Mouse (Mus musculus): ENCODE results near the gene Fads2.

The Fads2 gene

DNA sequence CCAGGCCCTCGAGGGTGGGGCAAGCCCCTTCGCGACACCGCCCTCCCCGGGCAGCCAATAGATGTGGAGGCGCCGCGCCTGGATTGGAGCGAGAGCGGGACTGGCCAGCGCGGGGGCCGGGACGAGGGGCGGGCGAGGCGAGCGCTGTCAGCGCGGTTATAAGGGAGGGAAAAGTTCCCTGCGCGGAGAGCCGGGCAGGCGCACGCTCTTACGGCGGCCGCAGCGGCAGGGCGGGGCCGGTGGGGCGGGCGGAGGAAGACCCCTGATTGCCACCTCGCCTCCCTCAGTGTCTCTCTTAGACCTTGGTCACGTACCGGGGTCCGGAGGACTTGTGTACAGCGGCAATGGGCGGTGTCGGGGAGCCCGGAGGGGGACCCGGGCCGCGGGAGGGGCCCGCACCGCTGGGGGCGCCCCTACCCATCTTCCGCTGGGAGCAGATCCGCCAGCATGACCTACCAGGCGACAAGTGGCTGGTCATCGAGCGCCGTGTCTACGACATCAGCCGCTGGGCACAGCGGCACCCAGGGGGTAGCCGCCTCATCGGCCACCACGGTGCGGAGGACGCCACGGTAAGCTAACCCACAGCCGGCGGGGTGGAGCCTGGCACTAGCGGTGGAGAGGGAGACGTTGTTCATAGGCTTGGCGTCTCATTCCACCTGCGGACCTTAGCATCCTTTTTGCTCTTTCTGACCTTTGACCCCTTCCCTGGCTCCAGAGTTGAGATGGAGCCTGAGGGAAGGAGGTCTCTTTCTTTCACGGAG lies 60.0 kb downstream of the Fads2 start, which contains the start of gene Fads3:
Fads3 (plus strand) TSS at position 182 of the 761 bp plus-strand sequence.
- DNase-seq (ENCODE audit: extremely low spot score), result peak; percentile 69

DNA sequence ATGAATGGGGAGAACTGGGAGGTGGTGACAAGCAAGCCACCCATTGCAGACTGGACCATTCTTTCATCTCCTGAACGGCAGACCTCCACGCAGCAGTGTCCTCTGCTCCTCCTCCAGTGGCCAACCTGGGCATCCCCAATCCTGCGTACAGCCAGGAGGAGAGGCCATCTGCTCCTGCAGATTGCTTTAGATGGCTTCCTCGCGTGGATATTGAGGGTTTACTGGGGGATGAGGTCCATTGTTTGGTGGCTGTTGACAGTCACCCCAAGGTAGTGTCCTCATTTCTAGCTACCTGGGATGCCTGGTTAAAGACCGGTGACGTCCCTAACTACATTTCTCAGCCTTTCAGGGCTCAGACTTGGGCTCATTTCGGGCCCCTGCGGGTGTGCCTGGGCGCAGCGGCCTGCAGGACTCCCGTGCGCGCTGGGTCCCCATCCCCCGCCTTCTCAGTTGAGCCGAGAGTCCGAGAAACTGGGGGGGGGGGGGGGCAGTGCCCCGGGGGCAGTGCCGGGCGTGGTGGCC lies 60.6 kb downstream of the Fads2 start:
- DNase-seq (ENCODE audit: extremely low spot score), result peak; percentile 82

DNA sequence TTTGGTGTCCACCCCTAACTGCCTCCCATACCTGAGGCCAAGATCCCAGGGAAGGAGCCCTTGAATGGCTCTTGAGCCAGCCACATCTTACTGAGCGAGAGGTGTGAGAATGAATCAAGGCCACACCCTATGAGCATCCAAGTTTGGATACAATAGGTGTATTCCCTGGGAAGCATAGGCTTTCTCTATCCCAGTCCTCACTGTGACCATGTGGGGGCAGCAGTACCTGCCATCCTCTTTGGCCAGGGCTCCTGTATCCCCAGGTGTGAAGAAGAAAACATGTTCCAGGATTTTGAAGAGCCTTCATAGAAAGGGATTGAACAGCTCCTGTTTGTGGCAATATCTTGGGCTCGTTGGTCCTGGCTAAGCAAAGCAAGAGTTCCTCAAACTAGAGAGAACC lies 61.9 kb downstream of the Fads2 start:
- DNase-seq (ENCODE audit: extremely low spot score), result no peak

DNA sequence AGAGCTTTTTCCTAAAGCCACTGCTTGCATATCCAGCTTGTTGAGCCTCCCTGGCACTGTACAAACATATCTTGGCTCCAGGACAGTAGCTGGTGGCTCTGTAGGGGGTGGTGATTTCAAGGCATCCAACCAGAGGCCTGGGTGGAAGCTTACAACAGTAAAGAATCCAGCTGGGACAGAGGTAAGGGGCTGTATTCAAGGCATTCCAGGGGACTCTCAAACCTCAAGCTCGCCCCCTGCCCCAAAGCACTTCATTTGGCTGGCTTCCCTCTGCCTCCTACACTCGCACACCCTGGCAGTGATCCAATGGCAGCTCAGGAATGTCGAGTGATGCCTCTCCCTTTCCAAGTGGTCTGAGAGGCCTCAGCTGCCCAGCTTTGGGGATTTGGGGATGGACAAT lies 62.6 kb downstream of the Fads2 start:
- DNase-seq (ENCODE audit: extremely low spot score), result no peak

DNA sequence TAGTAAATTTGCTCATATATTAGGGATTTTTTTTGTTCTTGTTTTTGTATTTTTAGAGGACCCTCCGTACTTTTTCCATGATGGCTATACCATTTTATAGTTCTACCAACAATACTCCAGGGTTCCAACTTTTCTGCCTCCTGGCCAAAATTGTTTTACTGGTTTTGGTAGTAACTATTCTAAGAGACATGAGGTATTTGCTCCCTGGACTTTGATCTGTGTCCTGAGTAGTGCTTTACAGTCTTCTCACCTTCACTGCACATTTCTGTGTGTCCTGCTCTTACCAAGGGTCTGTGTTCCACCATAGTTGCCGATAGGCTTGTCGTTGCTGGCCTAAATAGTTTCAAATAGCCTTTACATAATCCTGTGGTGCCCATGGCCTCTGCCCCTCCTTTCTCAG lies 63.2 kb downstream of the Fads2 start:
- no peak for DNase-seq (ENCODE audit: extremely low spot score)

DNA sequence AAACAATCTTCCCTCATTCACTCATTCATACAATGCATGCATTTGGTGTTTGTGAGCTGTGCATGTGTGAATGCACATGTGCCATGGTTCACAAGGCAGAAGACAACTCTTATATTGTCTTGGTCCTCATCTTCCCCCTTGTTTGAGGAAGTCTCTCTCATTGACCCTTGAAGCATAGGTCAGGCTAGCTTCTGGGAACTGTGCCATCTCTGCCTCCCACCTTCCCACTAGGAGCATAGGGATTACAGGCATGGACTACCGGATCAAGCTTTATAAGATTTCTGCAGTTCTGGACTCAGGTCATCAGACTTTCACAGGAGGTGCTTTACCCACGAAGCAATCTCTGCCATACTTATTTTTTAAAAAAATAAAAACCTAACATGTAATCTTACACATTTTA lies 64.0 kb downstream of the Fads2 start:
- no peak for DNase-seq (ENCODE audit: extremely low spot score)

DNA sequence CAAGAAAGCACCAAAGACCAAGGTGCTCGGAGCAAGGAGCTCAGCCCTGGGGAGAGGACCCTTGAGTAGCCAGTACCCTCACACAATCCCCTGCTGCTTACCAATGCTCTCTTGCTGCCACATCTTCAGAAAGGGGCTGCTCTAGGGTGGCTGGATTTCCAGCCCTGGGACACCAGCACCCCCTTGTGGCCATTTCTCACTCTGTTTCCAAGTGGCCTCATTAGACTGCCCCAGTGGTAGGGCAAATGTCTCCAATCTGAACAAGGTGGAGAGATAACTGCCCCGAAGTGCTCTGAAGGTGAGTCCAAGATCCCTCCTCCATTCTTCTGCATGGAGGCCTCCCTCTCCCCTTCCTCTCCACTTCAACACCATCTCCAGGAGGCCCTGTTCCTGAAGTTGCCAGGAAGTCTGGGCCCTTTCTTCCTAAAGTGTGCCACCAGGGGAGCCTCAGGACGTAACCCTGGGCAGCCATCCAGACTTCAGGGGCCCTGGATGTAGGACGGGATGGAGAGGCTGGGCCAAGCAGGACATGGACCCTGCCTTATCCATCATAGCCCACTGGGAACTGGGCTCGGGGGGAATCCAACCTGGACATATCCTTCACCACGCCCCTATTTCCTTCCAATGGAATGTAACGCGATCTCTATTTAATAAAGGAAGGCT lies 66.6 kb downstream of the Fads2 start:
- DNase-seq (ENCODE audit: extremely low spot score), result peak; percentile 80

DNA sequence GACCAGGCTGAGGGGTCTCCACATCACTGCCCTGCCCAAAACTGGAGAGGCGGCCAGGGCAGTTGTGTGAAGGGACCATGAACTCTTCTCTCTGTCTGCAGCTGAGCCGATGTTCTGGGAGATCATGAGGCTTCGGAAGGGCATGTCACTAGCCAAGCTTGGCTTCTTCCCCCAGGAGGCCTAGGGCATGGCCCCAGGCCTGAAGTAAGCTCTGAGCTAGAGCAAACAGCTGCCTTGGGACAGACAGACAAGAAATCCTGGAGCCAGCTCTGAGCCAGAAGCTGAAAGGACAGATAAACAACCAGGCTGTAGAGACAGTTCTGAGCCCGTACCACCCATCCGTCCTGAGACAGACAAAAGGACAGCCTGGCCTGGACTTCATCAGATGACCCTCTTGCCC lies 67.2 kb downstream of the Fads2 start:
- DNase-seq (ENCODE audit: extremely low spot score), result no peak

DNA sequence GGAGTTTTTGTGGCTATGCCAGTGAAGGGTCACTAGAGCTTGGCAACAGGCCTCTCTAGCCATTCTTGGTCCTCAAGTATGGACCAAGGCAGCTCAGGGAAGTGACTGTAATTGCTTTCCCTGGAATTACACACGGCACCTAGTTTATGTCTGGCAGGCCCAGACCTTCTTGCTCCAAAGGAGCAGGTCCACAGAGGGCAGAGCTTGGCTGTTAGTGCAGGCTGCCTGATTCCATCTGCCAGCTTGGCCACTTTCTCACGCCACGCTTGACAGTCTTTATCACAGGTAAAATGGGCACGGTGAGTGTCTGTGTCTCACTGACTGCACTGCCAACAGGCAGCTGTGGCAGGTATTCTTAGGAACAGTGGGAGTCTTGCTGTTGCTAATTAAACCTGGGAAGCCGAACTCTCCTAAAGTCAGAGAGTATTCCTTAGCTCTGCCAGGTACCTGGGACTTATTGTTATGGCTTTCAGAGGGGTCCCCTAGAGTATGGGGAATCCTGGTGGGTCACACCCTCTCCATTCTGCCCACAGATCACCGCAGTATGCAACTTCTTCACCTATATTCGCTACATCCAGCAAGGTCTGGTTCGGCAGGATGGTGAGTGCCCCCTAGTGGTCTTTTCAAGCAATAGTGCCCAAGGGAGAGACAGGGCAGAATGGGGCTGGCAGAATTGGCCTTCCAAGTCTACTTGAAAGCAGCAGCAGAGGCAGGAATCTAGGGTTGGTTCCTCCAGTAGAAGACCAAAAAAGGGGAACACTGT lies 68.2 kb downstream of the Fads2 start:
- peak; percentile 63 for DNase-seq (ENCODE audit: extremely low spot score)

DNA sequence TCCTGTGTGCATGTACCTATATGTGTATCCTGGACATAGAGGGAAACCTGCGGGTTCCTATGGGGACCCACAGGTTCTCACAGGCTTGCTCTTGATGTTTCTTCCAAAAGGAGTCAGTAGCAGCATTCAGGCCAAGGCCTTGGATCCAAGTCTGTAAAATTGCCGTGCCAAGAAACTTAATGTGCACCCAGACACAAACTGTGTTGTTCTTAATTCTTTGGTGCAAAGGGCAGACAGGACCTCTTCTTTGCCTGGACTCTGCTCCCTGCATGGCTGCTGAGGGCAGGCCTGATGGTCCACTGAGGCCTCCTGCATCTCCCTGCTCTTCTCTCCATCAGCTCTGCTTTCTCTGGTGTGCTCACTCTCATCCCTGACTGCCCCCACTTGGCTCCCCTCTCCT lies 71.8 kb downstream of the Fads2 start:
- no peak for DNase-seq (ENCODE audit: extremely low spot score)

DNA sequence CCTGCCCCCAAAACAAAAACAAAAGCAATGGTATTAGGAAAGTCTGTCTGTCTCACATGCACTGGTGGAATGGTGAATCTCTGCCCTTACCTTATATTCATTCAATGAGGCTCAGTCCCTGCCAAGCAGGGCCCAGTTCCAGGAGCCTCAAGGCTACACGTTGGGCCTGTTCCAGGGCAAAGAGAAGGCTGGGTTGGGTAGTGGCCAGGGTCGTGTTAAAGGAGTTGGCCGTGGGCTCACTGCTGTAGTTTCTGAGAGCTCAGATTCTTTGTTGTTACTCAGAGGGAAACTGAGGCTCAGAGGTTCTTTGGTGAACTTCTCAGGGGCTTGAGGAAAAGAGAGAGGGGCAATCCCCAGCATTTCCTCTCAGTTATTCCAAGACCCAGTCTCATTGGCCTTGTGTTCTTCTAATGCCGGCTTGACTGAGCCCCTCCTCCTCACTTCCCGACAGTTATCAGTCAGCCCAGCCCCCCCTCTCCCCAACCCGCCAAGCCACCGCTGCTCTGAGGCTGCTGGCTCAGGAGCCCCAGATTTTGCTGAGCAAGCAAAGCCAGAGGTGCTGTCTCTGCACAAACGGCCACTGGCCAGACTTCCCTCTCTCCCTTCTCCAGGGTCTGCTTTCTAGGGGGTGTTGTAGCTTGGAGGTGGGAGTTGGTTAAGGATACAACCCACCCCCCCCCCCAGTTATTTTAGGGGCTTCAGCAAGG lies 76.2 kb downstream of the Fads2 start:
- DNase-seq (ENCODE audit: extremely low spot score), result peak; percentile 52

DNA sequence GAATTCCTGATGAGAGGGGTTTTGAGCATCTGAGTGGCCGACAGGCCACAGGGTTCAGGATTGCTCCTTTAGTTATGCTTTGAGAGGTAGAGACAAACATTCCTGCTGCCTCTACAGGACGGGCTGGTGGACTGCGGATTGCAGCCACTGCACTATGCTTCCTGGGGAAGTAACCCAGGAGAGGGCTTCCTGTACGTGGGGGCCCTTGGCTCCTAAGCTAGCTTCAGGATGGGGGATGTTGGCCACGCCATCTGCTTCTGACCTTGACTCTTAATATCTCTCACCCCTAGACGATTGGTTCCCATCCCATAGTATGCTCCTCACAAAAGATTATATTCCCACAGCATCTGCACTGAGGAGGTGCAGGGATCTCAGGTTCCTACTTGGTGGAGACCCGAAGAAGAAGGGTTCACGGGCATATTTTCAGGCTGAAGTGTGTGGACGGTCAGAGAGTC lies 78.2 kb downstream of the Fads2 start:
- no peak for DNase-seq (ENCODE audit: extremely low spot score)

DNA sequence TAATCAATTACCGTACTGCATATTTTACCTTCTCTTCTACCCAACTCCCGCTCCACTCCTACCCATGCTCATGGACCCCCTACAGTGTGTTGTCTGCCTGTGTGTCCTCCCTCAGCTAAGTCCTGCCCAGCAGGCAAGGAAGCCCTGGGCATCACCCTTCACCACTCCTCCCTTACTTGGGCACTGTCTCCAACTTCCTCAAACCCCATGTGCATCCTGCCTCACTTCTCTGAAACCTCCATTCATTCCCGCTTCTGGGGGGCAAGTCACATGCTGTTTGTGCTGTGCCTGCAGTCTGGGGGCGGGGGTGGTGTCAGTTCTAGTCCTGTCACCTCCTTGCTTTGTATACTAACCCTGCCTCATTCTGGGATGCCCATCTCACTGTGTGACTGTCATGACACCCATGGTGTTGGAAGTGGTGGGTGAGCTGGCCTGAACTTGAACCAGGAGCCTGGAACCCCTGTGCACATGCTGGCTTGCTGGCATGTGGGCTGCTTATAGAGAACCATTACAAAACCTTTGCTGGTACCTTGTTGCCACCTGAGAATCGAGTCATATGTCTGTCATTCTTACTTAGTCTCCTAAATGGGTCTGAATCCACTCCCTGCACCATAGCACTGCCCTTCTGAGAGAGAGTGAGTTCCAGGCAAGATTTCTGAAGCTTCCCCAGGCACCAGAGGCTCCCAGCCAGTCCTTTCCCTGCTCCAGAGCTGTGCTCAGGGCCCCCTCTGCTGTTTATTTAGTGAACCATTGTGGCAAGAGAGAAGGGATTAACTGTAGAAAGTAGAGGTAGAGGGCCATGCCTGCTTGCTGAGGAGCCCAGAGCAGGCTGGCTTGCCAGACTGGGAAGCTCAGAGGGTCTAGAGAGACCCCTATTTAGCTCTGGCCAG lies 78.9 kb downstream of the Fads2 start:
- DNase-seq (ENCODE audit: extremely low spot score), result peak; percentile 41

DNA sequence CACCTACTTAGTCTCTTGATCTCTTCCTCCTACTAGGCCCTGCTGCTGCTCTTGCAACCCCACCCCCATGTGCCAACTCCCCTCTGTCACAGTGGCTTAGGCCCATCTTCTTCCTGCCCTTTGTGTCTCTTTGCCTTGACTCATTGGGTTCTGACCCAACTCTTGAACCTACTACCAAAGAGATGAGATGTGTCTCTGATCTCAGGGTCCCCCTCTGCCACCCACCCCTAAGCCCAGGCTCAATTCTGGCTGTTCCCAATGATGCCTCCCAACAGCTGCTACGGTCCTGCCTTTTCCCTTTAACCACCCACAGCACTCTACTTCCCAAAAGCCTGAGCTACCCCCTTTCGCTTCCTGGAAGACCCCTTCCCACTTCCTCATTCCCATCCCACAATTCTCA lies 79.6 kb downstream of the Fads2 start:
- no peak for DNase-seq (ENCODE audit: extremely low spot score)

DNA sequence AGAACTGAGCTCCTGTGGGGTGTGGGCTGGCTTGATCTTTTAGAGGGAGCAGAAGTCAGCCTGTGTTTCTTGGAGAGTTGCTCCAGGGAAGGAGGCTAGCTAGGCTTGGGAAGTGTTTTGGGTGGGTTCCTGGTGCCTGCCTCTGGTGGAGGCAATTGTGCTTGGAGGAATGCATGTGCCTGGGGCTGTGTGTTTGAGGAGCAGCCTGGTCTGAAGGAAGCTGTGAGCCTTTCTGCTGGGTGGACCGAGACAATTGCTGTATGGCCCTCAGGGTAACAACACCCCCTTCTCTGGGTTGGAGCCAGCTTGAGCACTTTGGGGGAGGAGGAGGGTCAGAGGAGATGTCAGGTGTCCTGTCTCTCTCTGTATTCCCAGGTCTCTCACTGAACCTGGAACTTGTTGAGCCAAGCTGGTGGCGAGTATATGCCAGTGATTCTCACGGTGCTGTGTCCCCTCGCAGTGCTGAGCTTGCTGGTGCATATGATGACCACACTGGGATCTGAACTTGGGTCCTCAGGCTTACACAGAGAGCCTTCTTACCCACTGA lies 82.3 kb downstream of the Fads2 start:
- DNase-seq (ENCODE audit: extremely low spot score), result no peak

DNA sequence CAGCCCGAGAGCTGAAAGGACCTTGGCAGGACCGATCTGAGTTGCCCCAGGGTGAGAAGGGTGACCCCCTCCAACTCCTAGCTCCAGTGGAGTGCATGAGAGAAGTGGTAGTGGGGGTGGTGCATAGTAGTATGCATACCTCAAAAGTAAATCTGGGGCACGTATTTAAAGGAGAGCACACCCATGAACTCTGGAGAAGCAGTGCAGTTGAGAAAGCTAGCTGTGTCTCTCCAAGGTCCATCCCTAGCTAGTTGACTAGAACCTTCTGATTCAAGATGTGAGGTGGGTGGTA lies 83.1 kb downstream of the Fads2 start:
- no peak for DNase-seq (ENCODE audit: extremely low spot score)

DNA sequence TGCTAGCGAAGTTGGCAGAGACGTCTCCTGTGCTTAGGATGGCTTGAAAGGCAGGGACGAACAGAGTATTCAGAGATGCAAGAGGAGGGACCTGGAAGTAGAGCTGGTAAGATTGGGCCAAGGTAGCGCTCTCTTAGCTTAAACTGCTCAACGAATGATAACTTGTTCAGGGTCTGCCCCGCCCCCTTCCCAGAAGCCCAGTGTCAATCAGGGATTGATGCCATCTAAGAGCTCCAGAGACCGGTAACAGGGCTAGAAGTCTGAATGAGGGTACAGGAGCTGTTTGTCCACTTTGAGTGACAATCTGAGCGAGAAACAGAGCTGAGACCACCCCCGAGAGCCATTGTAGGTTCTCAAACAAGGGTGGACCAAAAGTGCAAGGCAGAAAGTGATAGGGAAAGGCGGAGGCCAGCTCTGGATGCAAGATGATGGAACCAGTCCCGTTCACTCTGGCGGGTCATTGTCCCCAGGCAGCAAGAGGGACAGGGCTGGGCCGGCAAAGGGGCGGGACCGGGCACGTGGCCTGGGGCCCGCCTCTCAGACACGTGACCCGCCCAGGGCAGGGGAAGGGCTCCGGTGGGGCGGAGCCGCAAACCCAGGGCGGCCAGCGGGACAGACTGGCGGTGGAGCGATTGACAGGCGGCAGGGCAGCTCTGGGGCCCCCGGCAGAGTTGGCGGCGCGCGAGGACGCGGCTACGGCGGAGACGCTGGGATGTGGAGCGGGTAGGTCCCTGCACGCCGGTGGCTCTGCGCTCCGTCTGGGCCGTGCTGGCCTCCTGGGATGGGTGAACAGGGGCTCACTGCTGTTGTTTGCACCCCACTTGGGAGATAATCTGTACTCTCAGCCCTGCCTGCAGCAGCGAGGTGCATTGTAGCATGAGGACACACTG lies 83.7 kb downstream of the Fads2 start:
- DNase-seq (ENCODE audit: extremely low spot score), result peak; percentile 94

DNA sequence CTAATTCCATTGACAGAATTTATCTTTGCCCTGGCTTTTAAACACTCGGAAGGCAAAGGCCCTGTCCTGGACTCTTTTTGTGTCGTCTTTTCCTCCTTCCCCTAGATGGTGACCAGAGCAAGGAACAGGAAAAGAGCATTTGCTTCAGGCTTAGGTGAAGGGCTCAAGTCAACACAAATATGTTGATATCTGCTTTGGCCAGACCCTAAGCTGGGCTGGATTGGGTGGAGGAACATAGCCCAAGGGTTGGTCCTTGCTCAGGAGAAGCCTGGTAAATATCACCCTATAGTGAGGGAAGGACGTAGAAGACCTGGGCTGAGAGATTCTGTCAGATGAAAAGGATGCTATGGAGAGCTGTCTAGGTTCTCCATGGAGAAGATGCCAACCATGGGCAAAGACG lies 85.4 kb downstream of the Fads2 start:
- DNase-seq (ENCODE audit: extremely low spot score), result no peak

DNA sequence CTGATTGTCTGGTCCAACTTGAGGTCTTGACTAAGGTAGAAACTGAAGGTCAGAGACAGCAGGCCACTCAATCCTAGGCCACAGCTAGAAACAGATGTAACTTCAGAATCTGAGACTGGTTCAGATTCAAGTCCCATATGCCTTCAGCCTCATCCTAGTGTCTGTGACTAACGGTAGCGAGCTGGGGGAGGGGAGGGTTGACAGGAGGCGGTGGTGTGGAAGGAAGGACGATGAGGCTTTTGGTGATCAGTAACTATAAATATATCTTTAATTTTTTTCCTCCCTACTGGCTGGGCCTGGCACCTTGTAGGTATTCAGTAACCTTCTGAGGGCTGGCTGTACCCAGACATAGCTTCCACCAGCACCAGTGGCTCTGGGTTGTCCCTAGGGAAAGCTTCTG lies 86.1 kb downstream of the Fads2 start:
- no peak for DNase-seq (ENCODE audit: extremely low spot score)

DNA sequence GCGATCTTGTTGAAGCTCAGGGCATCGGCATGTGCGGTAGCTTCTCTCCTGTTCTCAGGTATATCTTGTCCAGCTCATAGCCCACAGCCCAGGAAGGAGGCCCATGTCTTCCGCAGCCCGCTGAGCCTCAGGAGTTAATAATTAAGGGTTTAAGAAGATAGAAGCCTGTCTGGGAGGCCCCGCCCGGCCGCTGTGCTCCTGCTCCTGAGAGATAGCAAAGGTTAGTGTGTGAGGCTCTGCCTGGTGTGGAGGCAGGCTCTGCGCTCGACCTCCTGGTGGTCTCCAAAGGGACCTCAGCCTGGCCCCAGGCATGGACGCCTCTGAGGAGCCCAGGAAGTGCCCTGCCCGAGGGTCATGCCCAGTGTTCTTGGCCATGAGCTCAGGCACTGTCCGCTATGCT lies 86.7 kb downstream of the Fads2 start:
- DNase-seq (ENCODE audit: extremely low spot score), result no peak
